Mouse (Mus musculus): ENCODE results near the gene 1700001L19Rik. TPM values are rescaled to one million over a fixed set of nuclear protein-coding genes. Genes with fewer than 3 reads are reported as not detected.
A peak's percentile ranks its signal among the peaks of the same experiment; 100 is the strongest.

Gene 1700001L19Rik
- polyA plus RNA-seq, 1 experiment = 0.06 TPM

DNA sequence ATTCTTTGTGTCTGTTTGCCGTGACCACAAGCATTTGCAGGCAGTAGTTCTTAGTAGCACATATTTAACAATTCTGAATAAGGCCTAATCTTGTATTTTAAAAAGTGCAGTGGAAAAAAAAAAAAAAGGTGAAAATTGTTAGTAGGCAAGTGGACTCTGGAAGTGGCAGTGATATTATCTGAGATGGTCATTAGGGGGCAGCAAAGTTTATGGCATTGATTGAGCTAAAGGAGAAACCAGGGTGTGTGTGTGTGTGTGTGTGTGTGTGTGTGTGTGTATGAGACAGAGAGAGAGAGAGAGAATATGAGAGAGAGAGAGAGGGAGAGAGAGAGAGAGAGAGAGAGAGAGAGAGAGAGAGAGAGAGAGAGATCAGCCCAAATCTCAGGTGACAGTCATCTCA lies 3.4 kb upstream of the 1700001L19Rik start:
- no peak for TF ChIP-seq POLR2A (IDR thresholded peaks at IDR 0.05; ENCODE audit: insufficient read length, low read depth)
- TF ChIP-seq POLR2AphosphoS2 (IDR thresholded peaks at IDR 0.05; ENCODE audit: insufficient read length, low read depth) = no peak
- no peak for TF ChIP-seq TCF3 (IDR thresholded peaks at IDR 0.05; ENCODE audit: insufficient read length, low read depth)
- no peak for TF ChIP-seq USF1 (IDR thresholded peaks at IDR 0.05; ENCODE audit: low read depth)
- no peak for TF ChIP-seq CEBPB (IDR thresholded peaks at IDR 0.05; ENCODE audit: insufficient read depth, poor library complexity, severe bottlenecking)
- no peak for TF ChIP-seq MYOG (IDR thresholded peaks at IDR 0.05; ENCODE audit: control insufficient read depth in 1 of 3, insufficient read depth in 1 of 3, insufficient read length in 2 of 3, low read depth in 2 of 3)
- no peak for TF ChIP-seq MYOD1 (IDR thresholded peaks at IDR 0.05; ENCODE audit: control insufficient read depth in 1 of 3, insufficient read length in 2 of 3, low read depth in 2 of 3)
- no peak for TF ChIP-seq E2F4 (IDR thresholded peaks at IDR 0.05; ENCODE audit: insufficient read depth)
- TF ChIP-seq REST (IDR thresholded peaks at IDR 0.05; ENCODE audit: insufficient read depth, insufficient read length) = no peak
- TF ChIP-seq MAX (IDR thresholded peaks at IDR 0.05; ENCODE audit: low read depth) = no peak
- TF ChIP-seq SRF (IDR thresholded peaks at IDR 0.05; ENCODE audit: control insufficient read depth, insufficient read length, low read depth) = no peak
- no peak for TF ChIP-seq TCF12 (IDR thresholded peaks at IDR 0.05; ENCODE audit: insufficient read depth, poor library complexity, severe bottlenecking)
- Histone ChIP-seq H3K36me3 (ENCODE audit: control insufficient read depth, insufficient read depth) (peaks cover 14% of the 10 kb centered on the region), H3K4me2 (ENCODE audit: low read depth) (no peak overlapping the region), H3K4me3 (no peak overlapping the region), H3K27me3 (ENCODE audit: control insufficient read depth, insufficient read depth, insufficient read length) (no peaks in the 10 kb centered on the region), H3K79me2 (ENCODE audit: control insufficient read depth, insufficient read depth) (no peaks in the 10 kb centered on the region), H3ac (ENCODE audit: control insufficient read depth, insufficient read length) (no peak overlapping the region)

DNA sequence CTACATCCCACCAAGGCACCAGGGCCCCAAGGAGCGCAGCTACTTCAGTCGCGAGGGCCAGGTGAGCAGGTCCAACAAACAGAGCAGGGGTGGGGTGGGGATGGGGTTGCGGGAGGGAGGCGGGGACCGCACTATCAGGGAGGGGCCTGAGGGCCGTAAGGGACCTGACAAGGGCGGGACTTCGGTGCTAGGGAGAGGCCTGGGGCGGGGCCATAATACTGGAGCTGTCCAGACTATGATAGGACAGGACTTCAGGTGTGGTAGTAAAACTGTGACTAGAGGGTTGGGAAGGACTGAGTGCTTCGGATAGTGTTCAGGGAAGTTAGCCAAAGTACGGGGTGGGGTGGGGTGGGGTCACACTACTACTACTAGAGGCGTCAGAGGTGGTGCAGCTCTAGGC lies 446 bp downstream of the 1700001L19Rik start:
- no peaks in the 10 kb centered on the region for H3K27me3 ChIP-seq (ENCODE audit: control insufficient read depth, insufficient read depth, insufficient read length)
- H3K4me3 ChIP-seq = no peak overlapping the region
- TF ChIP-seq CEBPB (IDR thresholded peaks at IDR 0.05; ENCODE audit: insufficient read depth, poor library complexity, severe bottlenecking) (no peak), SRF (IDR thresholded peaks at IDR 0.05; ENCODE audit: control insufficient read depth, insufficient read length, low read depth) (no peak), USF1 (IDR thresholded peaks at IDR 0.05; ENCODE audit: low read depth) (no peak), POLR2AphosphoS2 (IDR thresholded peaks at IDR 0.05; ENCODE audit: insufficient read length, low read depth) (no peak), MAX (IDR thresholded peaks at IDR 0.05; ENCODE audit: low read depth) (no peak), TCF12 (IDR thresholded peaks at IDR 0.05; ENCODE audit: insufficient read depth, poor library complexity, severe bottlenecking) (no peak), MYOD1 (IDR thresholded peaks at IDR 0.05; ENCODE audit: control insufficient read depth in 1 of 3, insufficient read length in 2 of 3, low read depth in 2 of 3) (no peak), MYOG (IDR thresholded peaks at IDR 0.05; ENCODE audit: control insufficient read depth in 1 of 3, insufficient read depth in 1 of 3, insufficient read length in 2 of 3, low read depth in 2 of 3) (no peak), REST (IDR thresholded peaks at IDR 0.05; ENCODE audit: insufficient read depth, insufficient read length) (no peak), POLR2A (IDR thresholded peaks at IDR 0.05; ENCODE audit: insufficient read length, low read depth) (no peak), TCF3 (IDR thresholded peaks at IDR 0.05; ENCODE audit: insufficient read length, low read depth) (no peak), E2F4 (IDR thresholded peaks at IDR 0.05; ENCODE audit: insufficient read depth) (no peak)
- H3K79me2 ChIP-seq (ENCODE audit: control insufficient read depth, insufficient read depth) = no peaks in the 10 kb centered on the region
- no peak overlapping the region for H3K4me2 ChIP-seq (ENCODE audit: low read depth)
- H3ac ChIP-seq (ENCODE audit: control insufficient read depth, insufficient read length) = no peak overlapping the region
- no peaks in the 10 kb centered on the region for H3K36me3 ChIP-seq (ENCODE audit: control insufficient read depth, insufficient read depth)

DNA sequence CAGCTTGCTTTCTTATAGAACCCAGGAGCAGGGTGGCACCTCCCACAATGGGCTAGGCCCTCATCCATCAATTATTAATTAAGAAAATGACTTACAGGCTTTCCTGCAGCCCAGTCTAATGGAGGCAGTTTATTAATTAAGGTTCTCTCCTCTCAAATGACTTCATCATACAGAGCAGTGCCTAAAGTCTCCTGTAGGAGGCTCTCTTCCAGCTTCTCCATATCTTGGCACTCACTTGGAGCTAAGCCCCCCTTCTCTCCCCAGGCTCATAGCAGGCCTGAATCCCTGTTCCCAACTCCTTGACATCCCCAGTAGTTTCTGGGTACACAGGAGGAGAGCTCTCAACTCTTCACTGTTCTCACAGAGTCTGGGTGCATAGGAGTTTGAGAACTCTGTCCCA lies 1.7 kb downstream of the 1700001L19Rik start:
- no peaks in the 10 kb centered on the region for H3K36me3 ChIP-seq (ENCODE audit: control insufficient read depth, insufficient read depth)
- no peak overlapping the region for H3K4me2 ChIP-seq (ENCODE audit: low read depth)
- H3ac ChIP-seq (ENCODE audit: control insufficient read depth, insufficient read length) = no peak overlapping the region
- TF ChIP-seq REST (IDR thresholded peaks at IDR 0.05; ENCODE audit: insufficient read depth, insufficient read length) = no peak
- no peak for TF ChIP-seq MAX (IDR thresholded peaks at IDR 0.05; ENCODE audit: low read depth)
- TF ChIP-seq TCF3 (IDR thresholded peaks at IDR 0.05; ENCODE audit: insufficient read length, low read depth) = no peak
- TF ChIP-seq MYOD1 (IDR thresholded peaks at IDR 0.05; ENCODE audit: control insufficient read depth in 1 of 3, insufficient read length in 2 of 3, low read depth in 2 of 3) = no peak
- no peak for TF ChIP-seq SRF (IDR thresholded peaks at IDR 0.05; ENCODE audit: control insufficient read depth, insufficient read length, low read depth)
- no peak for TF ChIP-seq E2F4 (IDR thresholded peaks at IDR 0.05; ENCODE audit: insufficient read depth)
- TF ChIP-seq USF1 (IDR thresholded peaks at IDR 0.05; ENCODE audit: low read depth) = no peak
- TF ChIP-seq TCF12 (IDR thresholded peaks at IDR 0.05; ENCODE audit: insufficient read depth, poor library complexity, severe bottlenecking) = no peak
- no peak for TF ChIP-seq POLR2AphosphoS2 (IDR thresholded peaks at IDR 0.05; ENCODE audit: insufficient read length, low read depth)
- no peak overlapping the region for H3K4me3 ChIP-seq
- no peaks in the 10 kb centered on the region for H3K79me2 ChIP-seq (ENCODE audit: control insufficient read depth, insufficient read depth)
- no peaks in the 10 kb centered on the region for H3K27me3 ChIP-seq (ENCODE audit: control insufficient read depth, insufficient read depth, insufficient read length)

DNA sequence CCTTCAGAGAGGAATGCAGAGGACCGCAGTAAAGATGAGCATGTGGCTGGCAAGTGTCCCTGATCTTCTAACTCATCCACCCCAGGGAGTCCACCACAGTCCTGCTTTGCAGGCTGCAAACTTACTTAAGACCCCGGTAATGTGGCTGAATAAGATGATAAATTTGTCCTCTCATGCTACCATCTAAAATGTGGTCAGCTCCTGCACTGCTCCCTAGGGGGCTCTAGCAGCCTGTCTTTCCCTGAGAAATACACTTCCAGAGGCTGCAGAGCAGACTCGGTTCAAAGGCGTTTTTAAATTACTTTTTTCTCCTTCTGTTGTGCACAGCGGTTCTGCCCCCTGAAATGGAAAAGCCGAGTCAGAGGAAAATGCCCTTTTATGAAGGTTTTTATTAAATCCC lies 4.0 kb downstream of the 1700001L19Rik start:
- Histone ChIP-seq H3K36me3 (ENCODE audit: control insufficient read depth, insufficient read depth) (no peaks in the 10 kb centered on the region), H3K4me2 (ENCODE audit: low read depth) (peak overlapping the region; percentile 45), H3K4me3 (no peak overlapping the region), H3K79me2 (ENCODE audit: control insufficient read depth, insufficient read depth) (no peaks in the 10 kb centered on the region), H3K27me3 (ENCODE audit: control insufficient read depth, insufficient read depth, insufficient read length) (no peaks in the 10 kb centered on the region), H3ac (ENCODE audit: control insufficient read depth, insufficient read length) (no peak overlapping the region)
- TF ChIP-seq TCF3 (IDR thresholded peaks at IDR 0.05; ENCODE audit: insufficient read length, low read depth) (no peak), POLR2A (IDR thresholded peaks at IDR 0.05; ENCODE audit: insufficient read length, low read depth) (no peak), USF1 (IDR thresholded peaks at IDR 0.05; ENCODE audit: low read depth) (no peak), REST (IDR thresholded peaks at IDR 0.05; ENCODE audit: insufficient read depth, insufficient read length) (no peak), MYOG (IDR thresholded peaks at IDR 0.05; ENCODE audit: control insufficient read depth in 1 of 3, insufficient read depth in 1 of 3, insufficient read length in 2 of 3, low read depth in 2 of 3) (no peak), MYOD1 (IDR thresholded peaks at IDR 0.05; ENCODE audit: control insufficient read depth in 1 of 3, insufficient read length in 2 of 3, low read depth in 2 of 3) (no peak), TCF12 (IDR thresholded peaks at IDR 0.05; ENCODE audit: insufficient read depth, poor library complexity, severe bottlenecking) (no peak), MAX (IDR thresholded peaks at IDR 0.05; ENCODE audit: low read depth) (no peak), SRF (IDR thresholded peaks at IDR 0.05; ENCODE audit: control insufficient read depth, insufficient read length, low read depth) (no peak), POLR2AphosphoS2 (IDR thresholded peaks at IDR 0.05; ENCODE audit: insufficient read length, low read depth) (no peak), E2F4 (IDR thresholded peaks at IDR 0.05; ENCODE audit: insufficient read depth) (no peak)
